Mouse (Mus musculus) thymus, postnatal 25 days (tissue): ENCODE results near the gene B3gnt8.

Experiments used
- DNase-seq: peaks from one replicate; pipeline ENCODE4 v3.0.0; 2022

Gene B3gnt8

DNA sequence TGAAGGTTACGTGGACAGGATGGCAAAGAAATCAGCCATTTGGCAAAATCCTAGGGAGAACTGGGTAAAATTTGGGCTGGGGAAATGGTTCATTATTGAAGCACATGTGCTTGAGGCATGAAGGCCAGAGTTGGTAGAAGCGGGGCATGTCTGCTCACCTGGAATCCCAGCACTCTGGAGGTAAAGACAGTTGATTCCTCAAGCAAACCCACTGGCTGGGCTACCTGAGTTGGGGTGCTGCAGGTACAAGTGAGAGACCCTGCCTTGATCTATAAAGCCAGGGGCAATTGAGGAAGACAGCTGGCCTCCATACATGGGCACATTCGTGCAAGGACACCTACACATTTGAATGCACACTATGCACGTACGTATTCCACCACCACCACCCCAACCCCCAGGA, 6.4 kb upstream of the B3gnt8 start:
- no peak for DNase-seq

DNA sequence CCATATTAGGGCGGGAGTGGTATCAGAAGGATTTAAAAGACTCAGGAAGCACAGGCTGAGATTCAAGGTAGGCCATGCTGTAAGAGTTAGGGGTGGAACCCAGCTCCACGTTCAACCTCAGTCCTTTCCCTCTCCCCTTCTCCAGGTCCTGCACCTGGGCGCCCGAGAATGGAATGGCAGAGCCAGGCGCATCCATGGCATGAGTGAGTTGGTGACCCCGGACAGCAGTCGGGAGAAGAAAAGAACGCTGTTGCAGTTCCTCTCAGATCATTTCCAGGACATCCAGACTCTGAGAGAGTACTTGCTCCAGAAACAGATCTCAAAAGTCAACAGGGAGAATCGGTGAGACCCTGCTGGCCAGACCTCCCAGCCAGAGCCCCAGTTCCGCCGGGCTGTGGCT, 5.7 kb upstream of the B3gnt8 start:
- no peak for DNase-seq

DNA sequence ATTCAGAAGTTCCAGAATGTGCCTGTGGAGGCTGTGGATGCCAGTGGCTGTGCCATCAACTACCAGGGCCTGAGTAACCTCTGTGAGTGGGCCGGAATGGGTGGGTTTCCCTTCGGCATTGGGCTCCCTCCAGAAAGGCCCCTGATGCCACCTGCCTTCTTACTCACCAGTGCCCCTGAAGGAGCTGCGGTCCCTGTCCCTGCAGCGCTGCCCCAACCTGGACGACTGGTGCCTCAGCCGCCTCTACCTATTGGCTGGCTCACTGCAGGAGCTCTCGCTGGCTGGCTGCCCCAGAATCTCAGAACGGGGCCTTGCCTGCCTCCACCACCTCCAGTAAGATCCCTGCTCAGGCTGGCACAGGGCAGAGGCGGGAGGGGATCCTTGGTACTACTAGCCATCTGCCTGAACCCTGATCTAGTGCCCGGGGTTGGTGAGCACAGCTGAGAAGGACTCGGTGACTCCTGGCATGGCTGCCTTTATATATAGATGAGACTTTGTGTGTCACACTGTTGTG, 2.5 kb upstream of the B3gnt8 start:
- no peak for DNase-seq

DNA sequence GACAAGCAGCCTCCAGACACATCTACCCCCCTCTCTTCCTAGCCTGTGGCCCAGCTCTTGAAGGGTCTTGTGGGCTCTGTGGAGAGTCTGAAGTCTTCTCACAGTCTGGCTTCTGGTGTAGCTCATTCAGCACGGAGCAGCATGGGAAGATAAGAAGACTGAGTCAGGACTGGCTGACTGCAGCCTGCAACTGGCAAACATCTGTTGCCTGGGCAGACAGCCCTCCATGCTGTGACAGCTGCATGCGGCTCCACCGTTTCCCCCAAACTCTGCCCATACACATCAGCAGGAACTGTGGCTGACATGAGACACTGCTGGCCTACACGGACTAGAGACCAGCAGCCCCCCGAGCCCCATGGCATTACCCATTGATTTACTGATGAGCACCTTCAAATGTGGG, 1.6 kb upstream of the B3gnt8 start:
- no peak for DNase-seq

DNA sequence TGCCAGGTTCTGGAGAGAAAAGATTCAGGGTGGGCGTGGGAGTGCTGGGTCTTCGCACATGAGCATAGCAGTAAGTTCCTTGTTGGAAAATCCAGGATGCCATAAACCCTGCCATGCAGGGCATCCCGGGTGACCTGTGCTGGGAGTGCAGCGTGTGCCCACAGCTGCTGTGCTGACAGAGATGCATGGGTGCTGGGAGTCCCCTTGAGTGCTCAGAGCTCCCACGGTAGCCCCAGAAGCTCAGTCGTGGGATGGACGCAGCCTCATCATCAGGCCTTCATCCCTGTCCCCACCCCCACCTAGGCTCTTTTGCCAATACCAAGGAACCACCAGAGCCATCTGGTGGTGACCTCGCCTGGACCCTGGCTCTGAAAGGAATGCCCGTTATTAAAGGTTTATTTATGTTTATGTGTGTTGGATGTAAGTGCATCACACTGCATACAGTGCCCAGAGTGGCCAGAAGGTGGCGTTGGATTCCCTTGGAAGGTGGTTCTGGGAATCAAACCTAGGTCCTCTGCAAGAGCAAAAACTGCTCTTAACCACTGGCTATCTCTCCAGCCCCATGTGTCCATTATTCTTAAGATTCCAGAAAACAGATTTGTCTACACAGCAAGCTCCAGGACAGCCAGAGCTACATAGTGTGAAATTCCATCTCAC, 732 bp upstream of the B3gnt8 start:
- peak; percentile 69 for DNase-seq

DNA sequence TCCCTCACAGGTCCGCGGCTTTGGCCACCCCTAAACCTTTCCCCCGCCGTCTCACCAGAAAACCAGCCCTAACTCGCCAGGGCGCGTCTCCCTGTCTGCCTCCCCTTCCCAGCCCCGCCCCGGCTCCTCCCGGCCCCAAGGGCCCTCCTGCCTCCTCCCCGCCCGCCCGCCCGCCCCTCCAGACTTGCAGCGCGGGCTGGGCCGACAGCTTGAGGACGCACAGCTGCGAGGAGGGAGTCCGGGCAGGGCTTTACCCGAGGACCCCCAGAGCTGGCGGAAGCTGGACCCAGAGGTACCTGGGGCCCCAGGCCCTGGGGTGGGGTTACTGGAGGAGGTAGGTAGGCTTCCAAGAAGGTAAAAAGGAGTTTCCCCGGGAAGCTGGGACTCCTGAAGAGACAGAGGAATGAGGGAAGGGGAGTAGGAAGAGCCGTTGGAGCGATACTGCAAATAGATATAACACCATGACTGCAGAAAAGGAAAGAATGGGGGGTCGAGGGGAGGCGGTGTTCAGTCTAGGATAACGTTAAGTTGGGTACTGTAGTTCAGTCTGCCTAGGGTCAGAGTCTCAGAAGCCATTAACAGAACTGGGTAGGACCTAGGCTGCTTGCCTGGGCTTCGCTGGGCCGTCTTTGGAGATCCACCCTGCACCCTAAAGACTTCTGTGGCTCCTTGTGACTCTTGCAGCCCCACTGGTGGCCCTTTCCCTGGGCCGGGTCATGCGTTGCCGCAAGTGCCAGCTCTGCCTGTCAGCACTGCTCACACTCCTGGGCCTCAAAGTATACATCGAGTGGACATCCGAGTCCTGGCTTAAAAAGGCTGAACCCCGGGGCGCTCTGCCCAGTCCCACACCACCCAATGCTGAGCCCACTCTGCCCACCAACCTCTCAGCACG, 1.2 kb downstream of the B3gnt8 start:
- DNase-seq, result peak; percentile 77

DNA sequence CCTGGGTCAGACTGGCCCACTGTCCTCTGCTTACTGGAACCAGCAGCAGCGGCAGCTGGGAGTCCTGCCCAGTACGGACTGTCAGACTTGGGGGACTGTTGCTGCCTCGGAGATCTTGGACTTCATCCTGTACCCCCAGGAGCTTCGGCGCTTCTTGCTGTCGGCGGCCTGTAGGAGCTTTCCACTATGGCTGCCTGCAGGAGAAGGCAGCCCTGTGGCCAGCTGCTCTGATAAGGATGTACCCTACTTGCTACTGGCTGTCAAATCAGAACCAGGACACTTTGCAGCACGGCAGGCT, 1.8 kb downstream of the B3gnt8 start:
- DNase-seq, result no peak

DNA sequence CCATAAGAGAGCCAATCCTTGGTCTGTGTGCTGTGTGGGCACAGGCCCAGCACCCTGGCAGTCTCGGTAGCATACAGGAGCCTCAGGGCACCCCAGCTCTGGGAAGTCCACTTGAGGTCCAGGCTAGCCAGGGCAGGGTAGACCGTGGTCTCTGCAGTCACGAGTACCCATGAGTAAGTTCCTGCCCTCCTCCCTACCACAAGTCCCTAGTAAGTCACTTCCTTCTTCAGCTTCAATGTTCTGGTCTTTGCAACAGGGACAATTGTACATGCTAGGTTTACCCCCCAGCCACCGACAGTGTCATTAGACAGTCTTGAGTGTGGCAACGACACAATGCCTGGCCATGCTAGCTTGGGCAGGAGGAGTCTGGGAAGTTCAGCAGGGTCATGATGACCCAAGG, 6.2 kb downstream of the B3gnt8 start:
- DNase-seq, result no peak

DNA sequence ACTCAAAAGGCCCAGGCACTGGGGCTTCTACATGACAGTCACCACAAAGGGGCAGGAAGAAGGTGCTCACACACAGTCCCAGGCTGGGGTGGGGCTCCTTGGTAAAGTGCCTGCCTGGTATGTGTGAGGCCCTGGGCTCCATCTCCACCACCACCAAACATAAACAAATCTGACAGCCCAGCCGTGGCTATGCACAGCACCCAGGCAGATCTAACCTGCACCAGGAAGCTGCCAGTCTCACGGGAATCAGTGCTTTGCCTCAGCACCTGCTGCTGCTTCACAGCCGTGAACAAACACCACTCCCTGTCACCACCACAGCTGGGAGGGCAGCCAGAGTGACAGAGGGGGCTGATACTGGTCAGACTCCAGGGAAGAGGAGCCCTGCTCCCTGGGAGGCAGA, 9.9 kb downstream of the B3gnt8 start:
- DNase-seq, result peak; percentile 52

DNA sequence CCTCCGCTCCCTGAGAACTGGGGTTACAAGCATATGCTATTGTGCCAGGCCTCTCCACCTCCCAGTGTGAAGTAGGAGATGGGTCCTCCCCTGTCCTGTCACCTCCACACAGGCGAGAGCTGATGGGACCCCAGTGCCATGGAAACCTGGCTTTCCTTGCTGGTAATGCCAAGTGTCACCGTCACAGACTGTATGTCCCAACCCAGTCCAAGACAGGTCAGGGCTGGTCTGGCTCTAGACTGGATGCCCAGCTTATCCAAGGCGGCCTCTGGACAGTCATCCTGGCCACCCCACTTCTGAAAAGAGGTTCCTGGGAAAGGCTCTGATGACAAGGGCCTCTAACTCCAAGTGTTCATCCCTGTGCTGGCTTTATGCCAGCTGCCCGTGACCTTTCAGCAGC, 10.6 kb downstream of the B3gnt8 start:
- DNase-seq, result no peak

DNA sequence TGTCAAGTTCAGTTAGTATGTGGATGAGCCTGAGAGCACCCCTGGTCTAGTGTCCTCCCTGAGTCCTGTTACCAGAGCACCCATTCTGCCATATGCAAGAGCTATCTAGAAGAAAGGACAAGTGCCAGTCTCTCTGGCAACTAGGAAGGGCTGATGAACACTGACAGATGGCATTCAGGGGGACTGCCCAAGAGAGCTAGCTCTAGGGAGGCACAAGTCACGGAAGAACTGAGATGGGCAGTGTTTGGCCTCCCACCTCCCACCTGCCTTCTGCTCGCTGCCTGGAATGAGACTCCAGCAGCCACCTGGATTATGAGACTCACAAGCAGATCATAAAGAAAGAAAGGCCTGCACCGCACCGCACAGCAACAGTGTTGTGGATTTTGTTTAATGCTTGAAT, 13.3 kb downstream of the B3gnt8 start:
- DNase-seq, result no peak

DNA sequence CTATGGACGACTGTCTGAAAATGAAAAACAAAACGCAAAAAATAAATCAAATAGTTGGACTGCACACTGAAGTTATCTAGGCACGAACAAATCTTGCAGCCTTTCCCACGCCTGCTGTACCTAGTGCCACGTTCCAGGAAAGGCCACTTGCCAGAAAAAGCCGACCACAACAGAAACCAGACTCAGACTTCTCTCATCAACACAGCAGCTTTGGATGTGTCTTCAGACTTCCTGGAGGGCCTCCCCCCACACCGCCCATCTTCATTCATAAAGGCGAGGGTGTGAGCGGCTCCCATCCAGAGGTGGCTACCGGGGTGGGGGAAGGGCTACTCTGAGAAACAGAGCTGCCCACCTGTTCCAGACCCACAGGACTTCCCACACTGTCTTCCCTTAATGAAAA, 17.7 kb downstream of the B3gnt8 start:
- DNase-seq, result no peak

DNA sequence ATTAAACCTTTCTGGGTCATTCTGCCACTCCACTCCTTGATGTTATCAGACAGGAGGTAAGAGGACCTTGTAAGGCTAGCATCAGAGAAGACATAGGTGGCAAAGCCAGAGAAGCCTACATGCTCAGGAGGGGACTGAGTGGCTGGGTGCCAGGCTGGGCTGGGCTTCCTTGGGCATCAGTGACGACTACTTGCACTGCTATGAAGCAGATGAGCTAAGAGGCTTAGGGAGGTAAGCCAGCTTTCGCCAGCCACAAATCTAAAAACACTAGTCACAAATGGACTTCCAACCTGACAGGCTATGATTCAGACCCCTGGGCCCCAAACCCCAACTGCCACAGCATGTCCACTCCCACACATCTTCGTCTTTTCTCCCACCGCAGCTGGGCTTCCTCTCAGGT, 18.2 kb downstream of the B3gnt8 start:
- no peak for DNase-seq

DNA sequence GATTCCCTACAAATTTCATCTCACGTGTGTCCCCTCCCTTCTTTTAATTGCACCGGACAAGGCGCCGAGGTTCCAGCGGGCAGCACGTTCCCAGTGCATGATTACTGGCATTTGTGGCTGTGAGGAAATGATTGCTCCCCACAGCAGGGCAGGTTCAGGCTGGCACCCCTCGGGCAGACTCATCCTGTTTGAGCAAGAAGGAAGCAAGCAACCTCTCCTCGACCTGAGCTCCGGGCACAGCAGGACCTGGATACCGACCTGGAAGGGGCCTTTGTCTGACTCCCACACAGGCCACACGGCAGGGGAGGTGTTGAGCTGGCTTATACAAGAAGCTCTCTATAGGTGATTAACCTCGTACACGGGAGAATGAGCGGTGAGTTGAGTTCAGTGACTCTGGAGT, 18.6 kb downstream of the B3gnt8 start:
- peak; percentile 49 for DNase-seq

DNA sequence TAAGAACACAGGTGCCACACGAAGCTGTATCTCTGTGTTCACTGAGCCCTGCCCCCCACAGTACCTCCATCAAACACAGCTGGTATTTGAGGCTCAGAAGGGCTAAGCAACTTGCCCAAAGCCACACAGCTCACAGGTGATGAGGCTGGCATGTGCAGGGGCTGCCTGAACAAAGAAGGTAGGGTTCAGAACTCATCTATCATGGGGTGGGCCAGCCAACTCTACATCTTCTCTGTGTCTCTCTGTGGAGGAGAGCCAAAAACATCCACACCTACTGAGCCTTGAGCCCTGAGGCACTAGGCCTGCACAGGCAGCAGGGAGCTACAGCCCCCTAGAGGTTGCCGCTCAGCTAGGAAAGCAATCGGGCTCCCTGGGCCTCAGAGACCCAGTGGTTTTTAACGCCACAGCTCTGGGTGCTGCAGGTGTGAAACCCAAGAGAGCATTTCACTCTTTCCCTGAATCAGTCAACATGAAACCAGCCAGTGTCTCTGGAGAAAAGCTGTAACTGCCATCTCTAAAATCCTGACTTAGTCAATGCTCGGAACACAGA, 21.2 kb downstream of the B3gnt8 start:
- DNase-seq, result peak; percentile 84

DNA sequence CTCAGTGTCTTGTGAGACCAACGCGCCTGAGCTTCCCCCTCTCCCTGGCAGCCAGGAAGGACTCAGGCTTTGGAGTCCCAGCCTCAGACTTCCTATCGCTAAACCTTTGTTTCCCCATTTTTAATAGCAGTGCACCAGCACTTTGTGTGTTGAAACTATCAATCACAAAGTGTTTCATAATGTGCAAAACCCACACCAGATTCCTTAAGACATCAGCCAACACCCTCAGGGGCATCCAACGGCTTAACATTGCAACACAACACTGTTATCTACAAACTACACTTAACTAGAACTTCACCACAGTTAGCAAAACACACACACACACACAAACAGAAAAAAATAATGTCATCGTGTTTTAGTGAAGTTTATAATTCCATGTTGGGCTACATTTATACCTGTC, 23.4 kb downstream of the B3gnt8 start:
- DNase-seq, result no peak

DNA sequence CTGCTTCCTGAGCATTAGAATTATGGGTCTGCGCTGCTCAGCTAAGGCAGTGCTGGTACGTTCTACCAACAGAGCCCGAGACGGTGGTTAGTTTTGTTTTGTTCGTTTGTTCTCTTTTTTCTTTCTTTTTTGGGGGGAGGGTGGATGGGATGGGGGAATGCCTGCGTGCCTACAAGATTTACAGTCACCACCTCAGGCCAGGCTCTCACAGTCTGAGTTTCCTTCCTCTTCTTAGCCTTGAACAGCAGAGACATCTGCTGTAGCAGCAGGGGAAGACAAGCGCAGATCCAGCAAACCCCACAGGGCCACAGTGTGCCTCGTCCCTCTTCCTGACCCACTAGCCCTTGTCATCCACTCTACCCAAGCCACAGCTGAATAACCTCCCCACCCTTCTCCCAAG, 24.8 kb downstream of the B3gnt8 start:
- DNase-seq, result peak; percentile 58

DNA sequence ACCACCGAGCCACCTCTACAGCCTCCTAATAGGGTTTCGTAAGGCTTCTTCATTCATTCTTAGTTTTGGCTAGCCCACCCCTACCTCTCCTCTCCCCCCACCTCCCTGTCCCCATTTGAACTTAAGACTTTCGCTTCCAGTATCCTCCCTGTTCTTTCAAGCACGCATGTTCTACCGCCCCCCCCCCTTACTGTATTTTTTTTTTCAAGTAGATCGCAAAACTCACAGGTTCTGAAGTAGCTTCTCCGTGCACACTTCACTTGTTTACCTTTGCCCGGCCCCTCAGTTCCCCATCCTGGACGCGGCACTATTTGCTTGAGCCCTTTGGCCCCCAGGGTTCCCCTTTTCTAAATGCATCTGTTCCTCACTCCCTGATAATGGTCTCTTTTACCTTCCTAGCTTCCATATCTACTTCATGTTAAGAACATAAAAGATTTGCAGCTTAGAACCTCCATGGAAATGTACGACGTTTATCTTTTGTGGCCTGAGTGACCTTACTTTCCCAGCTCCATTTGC, 25.8 kb downstream of the B3gnt8 start:
- no peak for DNase-seq

DNA sequence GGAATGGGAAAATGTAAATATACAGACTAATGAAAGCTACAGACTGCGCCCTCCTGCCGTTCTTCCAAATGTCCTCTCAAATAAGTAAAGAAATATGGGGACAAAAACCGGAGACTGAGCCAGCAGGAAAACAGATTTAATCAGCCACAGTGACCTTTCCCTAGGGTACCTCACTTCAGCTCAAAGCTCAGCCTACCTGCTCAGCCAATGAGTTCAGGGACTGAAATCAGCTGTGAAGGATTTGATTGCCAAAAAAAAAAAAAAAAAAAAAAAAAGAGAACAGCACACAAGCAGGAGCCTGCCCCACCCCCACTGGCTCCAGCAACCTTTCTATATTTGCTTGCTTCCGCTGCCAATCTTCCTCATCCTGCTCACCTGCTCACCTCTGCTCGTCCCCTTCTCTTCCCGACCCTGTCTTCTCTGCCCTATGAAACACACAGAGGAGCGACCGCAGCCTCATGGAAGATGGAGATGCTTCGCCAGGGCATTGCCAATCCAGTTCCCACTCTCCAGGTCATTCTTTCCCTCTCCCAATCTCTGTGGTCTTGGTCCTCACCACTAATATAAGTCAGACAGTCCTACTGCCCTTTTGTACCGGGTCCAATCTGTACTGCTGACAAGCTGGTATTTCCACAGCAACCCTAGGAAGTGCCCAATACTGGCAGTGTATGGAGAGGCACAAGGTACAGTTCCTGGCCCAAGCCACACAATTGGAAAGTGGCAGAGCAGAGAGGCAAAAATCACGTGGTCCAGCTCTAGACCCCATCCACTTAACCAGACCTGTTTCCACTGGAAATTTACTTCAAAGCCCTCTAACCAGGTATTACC, 29.4 kb downstream of the B3gnt8 start:
- no peak for DNase-seq

DNA sequence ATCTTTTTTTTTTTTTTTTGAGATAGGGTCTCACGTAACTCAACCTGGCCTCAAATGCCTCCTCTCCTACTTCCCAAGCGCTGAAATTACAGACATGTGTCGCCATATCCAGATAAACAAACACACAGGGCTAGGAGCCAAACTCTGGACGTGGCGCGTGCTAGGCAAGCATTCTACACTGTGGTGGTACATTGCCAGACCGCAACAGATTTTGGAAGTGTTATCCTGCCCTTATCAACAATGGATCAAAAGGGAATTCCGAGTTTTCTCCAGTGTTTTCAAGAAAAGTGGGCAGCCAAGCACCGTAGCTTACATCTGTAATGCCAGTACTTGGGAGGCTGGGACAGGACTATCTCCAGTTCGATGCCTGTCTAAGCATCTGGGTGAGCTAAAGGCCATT, 31.3 kb downstream of the B3gnt8 start:
- DNase-seq, result no peak

DNA sequence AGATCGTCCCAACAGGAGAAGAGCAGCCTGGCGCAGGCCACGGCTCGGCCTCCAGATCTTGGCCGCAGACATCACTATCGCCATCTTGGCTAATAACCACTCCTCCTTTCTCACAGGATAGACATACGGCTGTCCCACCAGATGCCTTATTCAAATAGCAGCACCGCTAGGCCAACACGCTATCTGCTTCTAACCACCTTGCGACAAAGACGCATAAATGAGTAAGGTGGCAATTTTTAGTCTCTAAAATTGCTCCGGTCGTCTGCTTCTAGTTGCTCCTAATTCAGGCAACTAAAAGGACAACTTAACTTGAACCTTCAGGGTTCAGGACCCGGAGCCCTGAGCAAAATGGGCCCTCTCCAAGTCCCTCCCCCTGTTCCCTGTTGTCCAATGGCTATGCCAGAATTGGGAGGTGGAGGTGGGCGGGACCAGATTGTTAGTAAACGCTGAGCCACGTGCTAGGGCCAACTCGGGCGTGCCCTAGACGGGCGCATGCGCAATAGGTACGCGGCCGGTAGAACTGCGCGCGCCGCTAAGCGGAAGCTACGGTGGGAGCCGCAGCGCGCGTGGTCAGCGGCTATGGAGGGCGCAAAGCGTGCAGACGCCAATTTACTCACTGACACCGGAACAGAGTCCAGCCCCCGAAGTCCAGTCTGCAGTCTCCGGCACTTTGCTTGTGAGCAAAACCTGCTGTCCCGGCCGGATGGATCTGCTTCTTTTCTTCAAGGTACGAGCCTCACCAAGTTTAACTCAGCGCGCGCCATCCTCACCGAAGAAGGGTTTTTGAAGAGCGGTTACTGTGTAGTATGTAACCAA, 32.4 kb downstream of the B3gnt8 start, which contains the start of the genes Bckdha and Exosc5:
Bckdha (minus strand) TSS at position 325 of the 816 bp plus-strand sequence.
Exosc5 (plus strand) TSS at position 508 of the 816 bp plus-strand sequence.
- peak; percentile 99 for DNase-seq

DNA sequence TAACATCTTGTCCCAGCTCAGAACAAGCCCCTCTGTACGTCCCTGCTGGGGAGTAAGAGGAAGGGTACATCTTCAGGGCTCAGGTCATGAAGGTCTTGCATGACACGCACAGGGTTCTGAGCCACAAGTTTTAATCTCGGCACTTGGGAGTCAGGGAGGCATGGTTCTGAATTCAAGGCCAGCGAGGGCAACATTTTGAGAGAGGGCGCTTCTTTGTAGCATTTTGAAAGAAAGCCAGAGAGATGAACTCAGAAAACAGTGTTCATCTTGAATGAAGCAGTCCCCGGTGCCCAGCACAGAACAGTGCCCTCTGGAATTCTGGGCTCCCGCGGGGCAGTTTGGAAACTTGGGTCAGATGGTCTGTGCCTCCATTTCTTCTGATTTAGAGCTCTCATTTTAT, 39.9 kb downstream of the B3gnt8 start:
- no peak for DNase-seq
